Mouse (Mus musculus) megakaryocyte, embryonic 14.5 days (primary cell): Measurements from ENCODE around the gene Gtf2i.
"Not testable (repeated sequence)": the region's sequence is repeated elsewhere in the genome, so short reads cannot be mapped to it uniquely, and the experiment has no call there.

ENCODE experiments used
- FLI1 ChIP-seq: IDR thresholded peaks from 2 replicates; pipeline ENCODE4 v1.6.1; 2012; ENCODE audit warnings: low read length, inconsistent platforms, mixed read lengths
- GATA1 ChIP-seq: IDR thresholded peaks from 3 replicates; pipeline ENCODE4 v1.6.1; 2012; ENCODE audit warnings: mixed read lengths, low read length, inconsistent platforms, borderline replicate concordance

DNA sequence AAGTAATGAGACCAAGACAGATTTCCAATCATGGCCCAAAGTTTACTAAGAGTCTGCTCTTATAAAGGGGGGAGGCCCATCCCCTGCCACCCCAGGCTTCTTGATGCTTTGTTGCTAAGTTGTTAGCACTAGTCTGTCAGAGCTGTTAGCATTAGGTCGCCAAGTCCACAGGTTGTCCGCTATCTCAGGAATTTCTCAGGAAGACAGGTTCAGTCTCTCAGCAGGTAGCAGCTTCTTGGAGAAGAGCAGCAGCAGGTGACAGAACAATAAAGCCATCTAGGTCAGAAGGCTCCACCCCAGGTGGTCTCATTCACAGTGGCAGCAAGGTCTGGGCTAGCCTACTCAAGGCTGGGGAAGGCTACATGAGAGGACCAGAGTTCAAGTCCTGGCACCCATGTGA is 22.5 kb upstream of the Gtf2i start:
- not testable (repeated sequence) for TF ChIP-seq GATA1, FLI1
